Mouse (Mus musculus) embryonic facial prominence, embryonic 13.5 days (tissue): Measurements from ENCODE around the gene Asap3. TPM values are rescaled to one million over a fixed set of nuclear protein-coding genes. Genes with fewer than 3 reads are reported as not detected.

Source experiments
- ATAC-seq: fragments of 200-750 bp; cut with Nextera tagmentation; 2 replicates; pipeline ENCODE4 v1.8.0; 2017; ENCODE audit warnings: low read depth; ENCODE audit not compliant: insufficient number of reproducible peaks, insufficient read depth, low FRiP score, low TSS enrichment
- H3K27ac ChIP-seq: fragments of 300-500 bp; sonication (generic); 2 replicates; pipeline ENCODE4 v1.5.1; 2015; ENCODE audit warnings: moderate library complexity, mild to moderate bottlenecking, inconsistent platforms
- H3K27me3 ChIP-seq: fragments of 300-500 bp; sonication (generic); 2 replicates; pipeline ENCODE4 v1.6.1; 2015; ENCODE audit warnings: mild to moderate bottlenecking, inconsistent platforms
- H3K36me3 ChIP-seq: fragments of 300-500 bp; sonication (generic); 2 replicates; pipeline ENCODE4 v1.6.1; 2015; ENCODE audit warnings: mild to moderate bottlenecking, inconsistent platforms
- H3K4me1 ChIP-seq: fragments of 300-500 bp; sonication (generic); 2 replicates; pipeline ENCODE4 v1.6.1; 2015; ENCODE audit warnings: inconsistent platforms
- H3K4me2 ChIP-seq: fragments of 300-500 bp; sonication (generic); 2 replicates; pipeline ENCODE4 v1.6.1; 2015; ENCODE audit warnings: moderate library complexity, mild to moderate bottlenecking, inconsistent platforms
- H3K4me3 ChIP-seq: fragments of 300-500 bp; sonication (generic); 2 replicates; pipeline ENCODE4 v1.5.1; 2015; ENCODE audit warnings: mild to moderate bottlenecking, inconsistent platforms
- H3K9ac ChIP-seq: fragments of 300-500 bp; sonication (generic); 2 replicates; pipeline ENCODE4 v1.6.1; 2015; ENCODE audit warnings: mild to moderate bottlenecking, inconsistent platforms
- H3K9me3 ChIP-seq: fragments of 300-500 bp; sonication (generic); 2 replicates; pipeline ENCODE4 v1.6.1; 2016; ENCODE audit warnings: inconsistent platforms
- WGBS: fragments of 180-500 bp; shearing (Covaris S2); methylation state at CpG from one replicate; pipeline ENCODE4 v1.1.7; 2015; ENCODE audit warnings: mixed read lengths; 5-methylcytosine and 5-hydroxymethylcytosine counted together
- polyA plus RNA-seq: library from polyadenylated mRNA; unstranded; fragments of >200 nt; fragmentation: Nextera tagmentation; extraction: Ambion mirVana; gene quantifications from 2 replicates; pipeline ENCODE4 v1.2.1, GENCODE M21; 2015

The Asap3 gene
- polyA plus RNA-seq, 1 experiment from 2014 or later, result 10.9 TPM

DNA sequence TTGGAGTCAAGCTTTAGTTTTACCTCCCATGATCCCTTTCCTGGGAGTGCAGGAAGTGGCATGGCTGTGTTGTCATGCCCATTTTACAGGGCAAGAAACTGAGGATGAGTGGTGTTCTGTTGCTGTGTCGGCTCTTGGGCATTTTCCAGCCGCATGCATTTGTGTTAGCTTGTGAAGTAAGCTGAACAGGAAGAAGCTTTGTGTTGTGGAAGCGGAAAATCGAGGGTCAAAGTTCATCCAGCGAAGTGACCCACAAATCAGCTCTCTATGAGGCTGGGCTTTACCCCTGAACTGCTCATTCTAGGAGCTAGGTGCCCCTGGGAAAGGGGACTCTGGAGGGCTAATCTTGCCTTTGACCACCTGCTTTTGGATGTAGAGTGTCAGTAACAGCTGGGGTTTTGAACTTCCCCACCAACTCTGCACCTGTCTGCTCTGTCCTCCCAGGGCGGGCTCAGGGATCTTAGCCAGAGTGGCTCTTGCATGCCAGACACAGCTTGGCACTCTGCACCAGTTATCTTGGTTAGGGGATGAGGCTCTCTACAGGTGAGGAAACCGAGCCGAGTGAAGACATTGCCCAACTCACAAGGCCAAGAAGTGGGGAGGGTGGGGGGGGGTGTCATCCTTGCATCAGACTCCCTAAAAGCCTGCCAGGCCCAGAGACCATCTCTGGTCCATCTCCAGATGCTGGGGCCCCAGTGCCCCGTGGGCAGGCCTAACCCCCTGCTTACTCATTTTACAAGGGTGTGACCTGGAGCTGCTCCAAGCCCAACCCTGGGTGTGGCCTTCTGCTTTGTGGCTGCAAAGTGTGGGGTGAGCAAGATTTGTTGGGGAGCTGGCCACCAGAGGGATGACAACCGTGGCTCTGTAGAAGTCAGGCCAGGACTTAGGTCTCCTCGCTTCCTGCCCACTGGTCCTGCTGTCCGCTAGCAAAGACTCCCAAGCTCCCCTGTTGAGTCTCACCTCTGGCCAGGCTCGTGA, 31.7 kb upstream of the Asap3 start:
- no peak overlapping the region for H3K27ac ChIP-seq
- H3K4me1 ChIP-seq, result peaks cover 61% of the 10 kb centered on the region
- no peaks in the 10 kb centered on the region for H3K36me3 ChIP-seq
- 60% methylated on average over 13 of the region's 13 CpGs for WGBS
- H3K9ac ChIP-seq, result peak overlapping the region; percentile 76; the same call in 1 of the 2 replicates
- peak overlapping the region; percentile 74 for H3K4me3 ChIP-seq
- no peak for ATAC-seq
- no peaks in the 10 kb centered on the region for H3K9me3 ChIP-seq
- peak overlapping the region; percentile 100 for H3K4me2 ChIP-seq
- no peaks in the 10 kb centered on the region for H3K27me3 ChIP-seq

- no peak overlapping the region for H3K27ac ChIP-seq
- WGBS, result 69% methylated on average over 10 of the region's 10 CpGs
Observed at GRCm38 (mm10) chr4:136176022-136176552, 30.1 kb upstream of the Asap3 start.

GRCm38 (mm10) chr4:136177244-136177611, 28.9 kb upstream of the Asap3 start:
- Histone ChIP-seq H3K27ac (no peak overlapping the region), H3K4me3 (no peak overlapping the region), H3K4me1 (peaks cover 78% of the 10 kb centered on the region), H3K36me3 (no peaks in the 10 kb centered on the region), H3K4me2 (peak overlapping the region; percentile 3; the same call in 1 of the 2 replicates), H3K27me3 (no peaks in the 10 kb centered on the region), H3K9me3 (no peaks in the 10 kb centered on the region), H3K9ac (0 out of 2 replicates have a peak overlapping the region, but pooled peaks have one; percentile 16)
- no peak for ATAC-seq
- 45% methylated on average over 8 of the region's 8 CpGs for WGBS

More at GRCm38 (mm10) chr4:136176022-136176552, 30.1 kb upstream of the Asap3 start:
- H3K9me3 ChIP-seq, result no peaks in the 10 kb centered on the region
- no peak overlapping the region for H3K4me3 ChIP-seq
- H3K4me2 ChIP-seq, result no peak overlapping the region
- H3K9ac ChIP-seq, result peak overlapping the region; percentile 32; the same call in 1 of the 2 replicates
- ATAC-seq, result no peak
- H3K27me3 ChIP-seq, result no peaks in the 10 kb centered on the region
- no peaks in the 10 kb centered on the region for H3K36me3 ChIP-seq
- H3K4me1 ChIP-seq, result peaks cover 77% of the 10 kb centered on the region

DNA sequence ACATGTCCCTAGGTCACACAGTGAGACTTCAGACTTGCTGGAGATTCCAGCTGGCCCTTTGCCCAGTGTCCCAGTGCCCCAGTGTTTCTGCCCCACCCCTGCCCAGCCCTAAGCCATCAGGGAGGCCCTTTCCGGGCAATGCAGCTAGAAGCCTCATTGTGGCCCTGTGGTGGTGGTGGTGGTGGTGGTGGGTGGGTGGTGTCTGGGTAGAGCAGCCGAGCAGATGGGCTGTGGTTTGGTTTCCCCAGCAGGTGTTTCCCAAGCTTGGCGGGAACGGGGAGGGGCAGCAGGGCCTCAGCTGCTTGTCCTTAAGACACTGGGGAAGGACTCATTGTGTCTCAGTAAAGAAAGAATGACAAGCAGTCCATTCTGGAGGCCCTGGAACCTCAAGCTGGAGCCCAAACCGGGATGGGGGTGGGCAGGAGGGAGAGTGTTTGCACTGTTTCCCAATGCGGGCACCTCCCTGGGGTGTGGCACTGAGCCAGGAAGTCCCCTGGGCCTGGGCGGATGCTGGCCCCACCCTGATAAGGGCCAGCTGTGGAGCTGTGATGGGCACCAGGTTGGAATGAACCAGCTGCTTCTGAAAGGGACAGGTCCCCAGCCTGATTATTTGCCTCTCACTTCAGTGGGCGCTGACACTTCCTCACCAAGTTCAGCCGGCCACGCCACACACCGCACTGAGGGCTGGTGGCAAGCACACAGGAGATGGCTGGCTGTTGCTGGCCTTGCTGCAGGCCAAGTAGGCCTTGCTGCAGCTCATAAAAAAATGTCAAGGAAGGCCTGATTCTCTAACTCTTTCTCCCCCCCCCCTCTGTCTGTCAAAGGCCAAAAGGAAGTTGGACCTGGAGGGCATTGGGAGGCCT, 28.3 kb upstream of the Asap3 start:
- Histone ChIP-seq H3K36me3 (no peaks in the 10 kb centered on the region), H3K4me1 (peaks cover 76% of the 10 kb centered on the region), H3K4me2 (peak overlapping the region; percentile 3; the same call in 1 of the 2 replicates), H3K4me3 (no peak overlapping the region), H3K27ac (peak overlapping the region; percentile 51), H3K27me3 (no peaks in the 10 kb centered on the region), H3K9me3 (no peaks in the 10 kb centered on the region), H3K9ac (0 out of 2 replicates have a peak overlapping the region, but pooled peaks have one; percentile 16)
- 63% methylated on average over 11 of the region's 11 CpGs for WGBS
- ATAC-seq, result no peak

GRCm38 (mm10) chr4:136178475-136178921, 27.7 kb upstream of the Asap3 start:
- no peak for ATAC-seq
- H3K27ac ChIP-seq, result peak overlapping the region; percentile 51; the same call in 1 of the 2 replicates
- H3K4me2 ChIP-seq, result no peak overlapping the region
- no peak overlapping the region for H3K9ac ChIP-seq
- WGBS, result 82% methylated on average over 12 of the region's 12 CpGs
- no peaks in the 10 kb centered on the region for H3K27me3 ChIP-seq
- H3K9me3 ChIP-seq, result no peaks in the 10 kb centered on the region
- no peak overlapping the region for H3K4me3 ChIP-seq
- H3K4me1 ChIP-seq, result peaks cover 70% of the 10 kb centered on the region
- no peaks in the 10 kb centered on the region for H3K36me3 ChIP-seq

DNA sequence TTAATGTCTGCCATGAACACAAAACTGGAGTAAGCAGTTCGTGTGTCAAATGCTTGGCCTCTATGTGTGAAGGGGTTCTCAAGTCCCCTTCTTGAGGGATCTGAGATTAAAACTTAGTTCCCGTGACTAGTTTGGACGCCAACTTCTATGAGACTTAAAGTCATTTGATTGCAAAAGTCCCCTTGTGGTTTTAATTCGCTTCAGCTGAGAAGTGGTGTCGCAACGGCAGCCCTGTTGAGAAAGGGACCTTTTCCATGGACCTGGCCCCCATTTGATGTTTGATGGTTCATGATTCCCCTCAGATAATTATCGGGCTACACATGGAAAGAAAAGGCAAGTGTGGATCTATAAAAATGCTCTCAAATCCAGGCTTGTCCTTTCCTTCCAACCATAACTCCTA, 26.7 kb upstream of the Asap3 start:
- peak overlapping the region; percentile 38; the same call in 1 of the 2 replicates for H3K4me3 ChIP-seq
- H3K9me3 ChIP-seq, result no peaks in the 10 kb centered on the region
- WGBS, result 81% methylated on average over 7 of the region's 7 CpGs
- H3K9ac ChIP-seq, result no peak overlapping the region
- peaks cover 60% of the 10 kb centered on the region for H3K4me1 ChIP-seq
- no peak for ATAC-seq
- no peaks in the 10 kb centered on the region for H3K27me3 ChIP-seq
- H3K36me3 ChIP-seq, result peaks cover 3% of the 10 kb centered on the region; the same call in 1 of the 2 replicates
- H3K4me2 ChIP-seq, result peak overlapping the region; percentile 56
- H3K27ac ChIP-seq, result no peak overlapping the region

DNA sequence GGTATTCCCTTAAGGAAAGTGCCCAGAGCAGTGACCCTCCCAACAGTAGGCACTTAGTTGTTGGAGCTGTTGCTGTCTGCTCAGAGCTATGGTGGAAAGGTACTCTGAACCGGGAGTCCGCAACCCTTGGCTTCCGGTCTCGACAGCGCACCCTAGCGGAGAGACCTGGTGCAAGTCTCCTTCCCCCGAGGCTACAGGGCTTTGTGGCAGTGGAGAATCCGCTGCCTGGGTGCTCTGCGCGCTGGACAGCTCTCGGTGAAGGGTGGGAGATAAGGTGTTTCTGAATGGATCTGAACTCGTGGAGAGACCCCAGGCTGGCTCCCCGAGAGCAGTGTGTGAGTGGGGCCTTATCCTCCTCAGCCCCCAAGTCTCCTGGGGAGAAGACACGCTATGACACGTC, 26.2 kb upstream of the Asap3 start:
- peak overlapping the region; percentile 56 for H3K4me2 ChIP-seq
- H3K27ac ChIP-seq, result no peak overlapping the region
- ATAC-seq, result no peak

DNA sequence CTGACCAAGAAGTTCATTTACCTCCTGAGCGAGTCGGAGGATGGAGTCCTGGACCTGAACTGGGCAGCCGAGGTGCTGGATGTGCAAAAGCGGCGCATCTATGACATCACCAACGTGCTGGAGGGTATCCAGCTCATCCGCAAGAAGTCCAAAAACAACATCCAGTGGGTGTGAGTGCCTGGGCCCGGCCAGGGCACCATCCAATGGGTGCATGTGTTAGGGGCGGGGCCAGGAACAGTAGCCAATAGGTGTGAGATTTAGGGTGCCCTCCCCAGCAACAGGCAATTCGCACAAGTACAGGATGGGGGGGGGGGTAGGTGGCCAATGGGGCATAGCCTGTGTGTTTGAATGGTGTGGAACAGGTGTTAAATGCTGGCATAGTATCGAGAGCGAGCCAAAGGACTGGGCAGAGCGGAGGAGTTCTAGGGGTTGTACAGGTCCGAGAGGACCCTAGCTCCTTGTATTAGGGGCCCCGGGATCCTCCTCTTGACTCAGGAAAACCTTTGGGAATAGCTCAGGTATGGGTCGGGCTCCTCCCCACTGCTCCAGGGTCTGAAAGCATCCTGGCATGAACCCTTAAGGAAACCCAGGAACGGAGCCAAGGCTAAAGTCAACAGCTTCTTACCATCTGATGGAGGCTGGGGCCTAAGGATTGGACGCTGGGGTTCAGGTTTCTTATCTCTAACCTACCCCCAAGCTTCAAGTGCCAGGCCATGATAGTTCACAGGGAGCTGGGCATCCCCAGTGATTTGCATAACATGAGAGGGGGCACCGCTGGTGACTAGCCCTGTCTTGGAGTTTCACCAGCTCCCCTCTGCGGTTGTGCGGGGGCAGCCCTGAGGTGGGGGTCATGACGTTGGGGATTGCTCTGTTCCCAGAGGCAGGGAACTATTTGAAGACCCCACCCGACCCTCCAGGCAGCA, 25.5 kb upstream of the Asap3 start:
- WGBS, result 20% methylated on average over 23 of the region's 23 CpGs
- Histone ChIP-seq H3K4me3 (peak overlapping the region; percentile 38), H3K4me2 (peak overlapping the region; percentile 56), H3K9me3 (no peaks in the 10 kb centered on the region), H3K27ac (no peak overlapping the region), H3K27me3 (no peaks in the 10 kb centered on the region), H3K36me3 (peaks cover 6% of the 10 kb centered on the region; the same call in 1 of the 2 replicates), H3K9ac (peak overlapping the region; percentile 58), H3K4me1 (peaks cover 50% of the 10 kb centered on the region)
- peak; percentile 74; the same call in 1 of the 2 replicates for ATAC-seq

More for the DNA sequence above, 26.2 kb upstream of the Asap3 start:
- H3K36me3 ChIP-seq, result peaks cover 6% of the 10 kb centered on the region; the same call in 1 of the 2 replicates
- 4% methylated on average over 15 of the region's 15 CpGs for WGBS
- H3K9me3 ChIP-seq, result no peaks in the 10 kb centered on the region
- H3K9ac ChIP-seq, result peak overlapping the region; percentile 58
- peak overlapping the region; percentile 38 for H3K4me3 ChIP-seq
- H3K27me3 ChIP-seq, result no peaks in the 10 kb centered on the region
- peaks cover 55% of the 10 kb centered on the region for H3K4me1 ChIP-seq

GRCm38 (mm10) chr4:136181367-136181766, 24.8 kb upstream of the Asap3 start:
- H3K9ac ChIP-seq, result no peak overlapping the region
- no peaks in the 10 kb centered on the region for H3K27me3 ChIP-seq
- H3K36me3 ChIP-seq, result peaks cover 10% of the 10 kb centered on the region
- H3K4me1 ChIP-seq, result peaks cover 43% of the 10 kb centered on the region
- no peaks in the 10 kb centered on the region for H3K9me3 ChIP-seq
- H3K4me3 ChIP-seq, result no peak overlapping the region
- WGBS, result 25% methylated on average over 12 of the region's 12 CpGs
- no peak for ATAC-seq
- H3K27ac ChIP-seq, result no peak overlapping the region; the same call in 1 of the 2 replicates
- H3K4me2 ChIP-seq, result peak overlapping the region; percentile 56

- H3K9ac ChIP-seq, result no peak overlapping the region
- no peaks in the 10 kb centered on the region for H3K9me3 ChIP-seq
- peaks cover 33% of the 10 kb centered on the region for H3K36me3 ChIP-seq
- H3K4me3 ChIP-seq, result no peak overlapping the region
- no peak for ATAC-seq
- 73% methylated on average over 9 of the region's 9 CpGs for WGBS
- 0 out of 2 replicates have a peak overlapping the region, but pooled peaks have one; percentile 7 for H3K27ac ChIP-seq
- no peak overlapping the region for H3K4me2 ChIP-seq
- no peaks in the 10 kb centered on the region for H3K27me3 ChIP-seq
- peaks cover 13% of the 10 kb centered on the region for H3K4me1 ChIP-seq
Observed at GRCm38 (mm10) chr4:136185375-136185774, 20.8 kb upstream of the Asap3 start.
